Mouse (Mus musculus) liver, adult 2 months (tissue): Measurements from ENCODE around the gene Kcnmb2. TPM values are rescaled to one million over a fixed set of nuclear protein-coding genes. Genes with fewer than 3 reads are reported as not detected.

Source experiments
- DNase-seq: peaks from one replicate; pipeline ENCODE4 v3.0.0-alpha.2; 2011; ENCODE audit warnings: low read depth, low spot score; ENCODE audit errors: extremely low read depth
- H3K27ac ChIP-seq: fragments of 200-500 bp; replicated peaks from 2 replicates; pipeline ENCODE4 v1.5.1; 2012; ENCODE audit warnings: low read depth, mild to moderate bottlenecking, control low read depth, inconsistent platforms, low read length; ENCODE audit not compliant: insufficient read depth
- H3K27me3 ChIP-seq: fragments of 200-500 bp; 2 replicates; pipeline ENCODE4 v1.6.1; 2012; ENCODE audit warnings: mild to moderate bottlenecking, moderate library complexity, low read length, inconsistent platforms; ENCODE audit not compliant: control insufficient read depth, insufficient read depth
- H3K36me3 ChIP-seq: fragments of 200-500 bp; 2 replicates; pipeline ENCODE4 v1.6.1; 2012; ENCODE audit warnings: low read length, inconsistent platforms; ENCODE audit not compliant: control insufficient read depth, insufficient read depth
- H3K4me1 ChIP-seq: fragments of 200-500 bp; 2 replicates; pipeline ENCODE4 v1.6.1; 2011; ENCODE audit warnings: low read length; ENCODE audit not compliant: control insufficient read depth, insufficient read depth
- H3K4me3 ChIP-seq: fragments of 200-500 bp; 2 replicates; pipeline ENCODE4 v1.5.1; 2011; ENCODE audit warnings: low read depth, mild to moderate bottlenecking, control low read depth, low read length, moderate library complexity; ENCODE audit not compliant: insufficient read depth
- H3K79me2 ChIP-seq: fragments of 200-500 bp; 2 replicates; pipeline ENCODE4 v1.6.1; 2012; ENCODE audit warnings: inconsistent platforms, mild to moderate bottlenecking, low read length, moderate library complexity; ENCODE audit not compliant: control insufficient read depth, insufficient read depth
- H3K9ac ChIP-seq: fragments of 200-500 bp; 2 replicates; pipeline ENCODE4 v1.6.1; 2012; ENCODE audit warnings: low read depth, mild to moderate bottlenecking, control low read depth, inconsistent platforms, low read length
- CTCF ChIP-seq: fragments of 200-500 bp; IDR thresholded peaks from 2 replicates; pipeline ENCODE4 v1.5.1; 2011; ENCODE audit warnings: low read depth, low read length, control low read depth
- POLR2A ChIP-seq: fragments of 200-500 bp; IDR thresholded peaks from 2 replicates; pipeline ENCODE4 v1.6.1; 2011; ENCODE audit warnings: low read length, control low read depth; ENCODE audit not compliant: insufficient read depth; ENCODE audit errors: extremely low read depth
- WGBS: fragments of 180-500 bp; shearing (Covaris S2); methylation state at CpG from one replicate; pipeline ENCODE4 v1.1.7; 2018; 5-methylcytosine and 5-hydroxymethylcytosine counted together
- polyA plus RNA-seq: library from polyadenylated mRNA; depleted of rRNA; stranded (reverse); fragments of >200 nt; gene quantifications from 2 replicates; pipeline ENCODE4 v1.2.3, GENCODE M21; 2012
- total RNA-seq: library from RNA; depleted of rRNA; stranded (reverse); fragments of >200 nt; gene quantifications from 2 replicates; pipeline ENCODE4 v1.2.3, GENCODE M21; 2014

Gene Kcnmb2
- total and polyA plus RNA-seq, 2 experiments, result 0.05 TPM; not detected in 1

DNA sequence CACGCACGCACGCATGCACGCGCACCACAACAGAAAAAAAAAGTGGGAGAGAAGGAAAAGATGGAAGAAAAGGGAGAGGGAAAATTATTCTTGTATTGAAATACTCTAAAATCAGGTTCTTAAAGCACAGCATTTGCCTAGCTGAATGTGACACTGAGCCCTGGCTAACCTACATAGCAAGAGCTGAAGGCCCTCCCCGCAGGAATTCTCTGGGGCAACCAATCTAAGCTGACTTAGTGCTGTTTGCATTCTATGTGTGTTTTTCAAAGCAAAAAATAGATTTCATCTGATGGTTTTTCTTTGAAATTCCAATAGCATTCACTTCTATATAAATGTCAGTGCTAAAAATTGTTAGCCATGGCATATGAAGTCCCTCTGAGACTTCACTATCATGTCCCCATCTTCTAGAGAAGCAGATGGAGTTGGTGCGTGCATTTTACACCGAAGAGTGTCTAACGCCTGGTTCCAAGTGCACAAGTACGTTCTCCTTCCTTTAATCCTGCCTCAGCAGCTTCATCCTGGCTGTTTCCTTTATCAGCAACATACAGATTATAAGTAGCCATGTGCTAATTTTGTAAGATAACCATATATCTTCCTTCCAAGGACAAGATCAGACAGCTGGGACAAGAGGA, 151.4 kb downstream of the Kcnmb2 start:
- WGBS, result 88% methylated on average over 10 of the region's 10 CpGs
- Histone ChIP-seq H3K36me3 (no peaks in the 10 kb centered on the region), H3K4me1 (no peaks in the 10 kb centered on the region), H3K4me3 (no peak overlapping the region), H3K27me3 (no peaks in the 10 kb centered on the region), H3K9ac (no peak overlapping the region), H3K27ac (no peak overlapping the region), H3K79me2 (no peaks in the 10 kb centered on the region)
- TF ChIP-seq CTCF (no peak), POLR2A (no peak)
- DNase-seq, result no peak

DNA sequence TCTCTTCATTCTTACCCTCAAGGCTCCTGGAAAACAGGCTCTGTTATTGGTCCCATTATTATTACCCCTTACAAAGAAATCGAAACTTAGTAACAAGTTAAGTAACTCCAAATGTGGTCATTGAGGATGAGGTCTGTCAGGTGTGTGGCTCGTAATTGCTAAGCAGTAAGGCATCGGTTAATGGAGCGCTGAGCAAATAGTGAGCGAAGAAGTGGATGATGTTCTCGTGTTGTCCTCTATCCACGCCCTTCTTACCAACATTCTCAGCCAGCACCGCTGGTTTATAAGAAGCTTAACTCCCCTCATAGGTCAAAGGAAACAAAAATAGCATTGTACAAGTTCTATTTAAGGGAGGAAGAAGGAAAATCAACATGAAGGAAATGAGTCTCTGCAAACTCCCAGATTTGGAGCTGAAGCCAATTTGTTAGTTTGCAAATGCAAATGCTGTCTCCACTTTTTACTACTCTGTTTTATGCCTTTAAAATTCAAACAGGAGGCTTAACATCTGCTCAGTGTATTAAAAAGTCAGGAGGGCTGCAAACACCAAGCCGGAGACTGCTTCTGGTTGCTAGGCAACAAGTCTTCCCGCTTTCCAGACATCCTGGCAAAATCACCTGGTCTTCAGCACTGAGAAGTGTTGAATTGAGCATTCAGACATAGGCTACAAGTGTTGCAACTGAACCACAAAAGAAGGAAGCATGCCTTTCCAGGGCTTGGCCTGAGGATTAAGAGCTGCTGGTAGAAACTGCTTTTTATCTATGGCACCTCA, 157.8 kb downstream of the Kcnmb2 start:
- no peak for DNase-seq
- Histone ChIP-seq H3K36me3 (no peaks in the 10 kb centered on the region), H3K4me3 (no peak overlapping the region), H3K27ac (no peak overlapping the region), H3K79me2 (no peaks in the 10 kb centered on the region), H3K9ac (no peak overlapping the region), H3K27me3 (no peaks in the 10 kb centered on the region), H3K4me1 (no peaks in the 10 kb centered on the region)
- WGBS, result 62% methylated on average over 10 of the region's 10 CpGs
- no peak for TF ChIP-seq CTCF
- TF ChIP-seq POLR2A, result no peak

DNA sequence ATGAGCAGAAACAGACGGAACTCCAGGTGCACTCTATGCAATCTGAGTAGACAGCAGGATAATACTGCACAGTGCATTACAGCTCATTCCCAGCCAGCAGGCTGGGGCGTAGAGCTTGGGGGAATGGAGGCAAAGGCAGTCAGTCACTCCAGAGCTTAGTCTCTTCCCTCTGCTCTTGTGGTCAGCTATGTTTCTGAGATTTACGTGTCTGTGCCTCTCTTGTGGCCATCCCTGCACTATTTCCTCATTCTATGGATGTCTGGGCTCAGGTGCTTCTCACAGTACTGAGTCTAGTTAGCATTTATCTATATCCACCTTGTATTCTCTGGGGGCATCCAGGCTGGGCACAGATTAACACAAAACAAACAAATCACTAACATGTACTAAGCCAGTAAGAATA, 160.4 kb downstream of the Kcnmb2 start:
- WGBS, result 81% methylated on average over 3 of the region's 3 CpGs
- Histone ChIP-seq H3K36me3 (no peaks in the 10 kb centered on the region), H3K4me1 (no peaks in the 10 kb centered on the region), H3K27me3 (no peaks in the 10 kb centered on the region), H3K4me3 (no peak overlapping the region), H3K79me2 (no peaks in the 10 kb centered on the region), H3K9ac (no peak overlapping the region), H3K27ac (no peak overlapping the region)
- DNase-seq, result no peak
- TF ChIP-seq POLR2A (no peak), CTCF (no peak)

DNA sequence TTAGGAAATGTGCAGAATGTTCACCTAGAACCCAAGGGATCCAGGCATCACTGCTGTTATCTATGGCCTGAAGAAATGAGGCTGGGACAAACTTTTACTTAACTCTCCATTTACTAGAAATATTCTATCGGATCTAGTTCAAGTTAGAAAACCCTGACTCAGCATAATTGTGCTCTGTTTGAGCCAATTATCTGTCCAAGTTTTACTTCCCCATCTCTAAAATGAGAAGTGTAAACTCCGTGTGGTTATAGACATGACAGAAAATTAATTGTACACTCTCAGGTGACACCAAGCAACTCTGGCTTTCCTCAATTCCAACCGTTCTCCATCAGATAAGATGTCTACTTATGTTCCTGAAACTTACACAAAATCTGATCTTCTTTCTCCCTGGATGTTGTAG, 161.0 kb downstream of the Kcnmb2 start:
- no peaks in the 10 kb centered on the region for H3K27me3 ChIP-seq
- H3K4me1 ChIP-seq, result no peaks in the 10 kb centered on the region
- no peaks in the 10 kb centered on the region for H3K36me3 ChIP-seq
- H3K9ac ChIP-seq, result no peak overlapping the region
- TF ChIP-seq CTCF (no peak), POLR2A (no peak)
- 83% methylated on average over 3 of the region's 3 CpGs for WGBS
- no peaks in the 10 kb centered on the region for H3K79me2 ChIP-seq
- H3K4me3 ChIP-seq, result no peak overlapping the region
- DNase-seq, result no peak
- H3K27ac ChIP-seq, result no peak overlapping the region

DNA sequence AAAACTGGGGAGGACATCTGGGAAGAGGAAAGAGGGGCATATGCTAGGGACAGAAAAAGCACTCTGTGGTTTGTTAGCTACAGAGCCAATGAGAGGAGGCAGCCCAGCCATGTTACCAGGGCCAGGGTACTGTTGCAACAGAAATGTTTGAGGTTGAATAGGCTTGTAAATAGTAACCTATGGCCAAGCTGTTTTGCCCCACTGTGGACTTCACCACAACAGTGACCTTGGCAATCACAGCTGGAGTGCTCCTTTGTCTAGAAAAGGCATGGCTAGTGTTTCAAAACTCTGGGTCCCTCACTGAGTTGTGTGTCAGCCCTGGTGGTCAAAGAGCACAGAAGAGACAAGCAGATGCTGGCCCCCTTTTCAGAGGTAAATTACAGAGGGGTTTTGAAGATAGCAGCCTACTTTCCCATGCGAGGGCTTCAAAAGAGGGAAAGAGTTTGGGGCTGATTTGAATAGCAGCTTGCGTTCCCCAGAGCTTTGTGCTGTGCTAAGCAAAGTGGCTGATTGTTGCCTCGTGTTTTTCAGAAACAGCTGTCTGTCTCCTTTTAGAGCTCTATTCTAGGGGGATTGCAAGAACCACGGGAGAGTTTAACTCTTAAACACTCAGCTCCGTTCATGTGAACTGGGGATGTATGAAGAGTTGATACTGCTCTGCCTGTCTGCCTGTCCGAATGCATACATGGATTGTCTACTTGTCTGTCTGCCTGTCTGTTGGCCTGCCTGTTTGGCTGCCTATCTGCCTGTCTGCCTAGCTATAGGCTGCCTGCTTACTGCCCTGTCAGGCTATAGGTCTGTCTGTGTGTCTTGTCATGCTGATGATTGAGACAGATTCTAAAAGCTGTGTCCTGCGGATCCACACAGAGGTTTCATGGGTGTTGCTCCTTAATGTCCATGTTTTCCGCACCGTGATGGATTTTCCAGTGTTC, 165.0 kb downstream of the Kcnmb2 start:
- TF ChIP-seq CTCF, result no peak
- no peak for TF ChIP-seq POLR2A
- no peaks in the 10 kb centered on the region for H3K27me3 ChIP-seq
- H3K36me3 ChIP-seq, result no peaks in the 10 kb centered on the region
- H3K4me3 ChIP-seq, result no peak overlapping the region
- DNase-seq, result no peak
- H3K79me2 ChIP-seq, result no peaks in the 10 kb centered on the region
- H3K4me1 ChIP-seq, result no peaks in the 10 kb centered on the region
- H3K27ac ChIP-seq, result no peak overlapping the region
- WGBS, result 64% methylated on average over 9 of the region's 9 CpGs
- H3K9ac ChIP-seq, result no peak overlapping the region
